Mouse (Mus musculus) CH12.LX (cell line): ENCODE results near the gene Aggf1. TPM values are rescaled to one million over a fixed set of nuclear protein-coding genes. Genes with fewer than 3 reads are reported as not detected.

Source experiments
- DNase-seq: peaks from one replicate; pipeline ENCODE4 v3.0.0-alpha.2; 2013; ENCODE audit errors: extremely low read depth
- H3K27ac ChIP-seq: 2 replicates; pipeline ENCODE4 v1.5.1; 2012; ENCODE audit warnings: low read depth, mild to moderate bottlenecking, control low read depth, moderate library complexity; ENCODE audit not compliant: insufficient read depth
- H3K27me3 ChIP-seq: replicated peaks from 2 replicates; pipeline ENCODE3; 2012; ENCODE audit warnings: inconsistent platforms
- H3K36me3 ChIP-seq, 2 experiments: replicated peaks in 1 of 2; 2 replicates each; pipeline versions ENCODE3 to v1.6.1; 2012; ENCODE audit warnings: inconsistent platforms in 1 of 2, low read length in 1 of 2, mild to moderate bottlenecking in 1 of 2, mixed read lengths in 1 of 2, moderate library complexity in 1 of 2; ENCODE audit not compliant: control insufficient read depth in 1 of 2, insufficient read depth in 1 of 2
- H3K4me1 ChIP-seq, 2 experiments: 2 replicates each; pipeline ENCODE4 v1.6.1; 2012; ENCODE audit warnings: inconsistent platforms in 1 of 2, moderate library complexity in 1 of 2; ENCODE audit not compliant: insufficient read depth in 2 of 2, control insufficient read depth in 1 of 2
- H3K4me2 ChIP-seq: 2 replicates; pipeline ENCODE4 v1.6.1; 2012; ENCODE audit warnings: low read depth, mild to moderate bottlenecking, control low read depth; ENCODE audit not compliant: poor library complexity, insufficient read depth, severe bottlenecking
- H3K4me3 ChIP-seq, 3 experiments: fragments of 150-350 bp in 1 of 3; sonication (generic) in 1 of 3; replicated peaks in 1 of 3; 2 replicates each; pipeline versions ENCODE3 to v1.5.1; 2011 to 2012; ENCODE audit warnings: low read depth in 2 of 3, low read length in 2 of 3, mild to moderate bottlenecking in 2 of 3, moderate library complexity in 2 of 3, control low read depth in 1 of 3, improper control_type of control experiment in 1 of 3, inconsistent platforms in 1 of 3, mixed read lengths in 1 of 3; ENCODE audit not compliant: poor library complexity in 1 of 3
- H3K79me2 ChIP-seq: replicated peaks from 2 replicates; pipeline ENCODE4 v1.6.1; 2012; ENCODE audit warnings: mild to moderate bottlenecking, moderate library complexity; ENCODE audit not compliant: control insufficient read depth, poor library complexity, insufficient read depth, severe bottlenecking; ENCODE audit errors: extremely low read depth
- H3K9ac ChIP-seq: 2 replicates; pipeline ENCODE4 v1.6.1; 2012; ENCODE audit warnings: low read depth, mild to moderate bottlenecking, control low read depth, moderate library complexity; ENCODE audit not compliant: insufficient read depth
- H3K9me3 ChIP-seq: replicated peaks from 2 replicates; pipeline ENCODE3; 2012; ENCODE audit warnings: low read length, inconsistent platforms, mixed read lengths
- BHLHE40 ChIP-seq: IDR thresholded peaks from 2 replicates; pipeline ENCODE4 v1.6.1; 2011; ENCODE audit warnings: mild to moderate bottlenecking, low read depth, low read length, improper control_type of control experiment
- CHD1 ChIP-seq: IDR thresholded peaks from 2 replicates; pipeline ENCODE4 v1.6.1; 2012; ENCODE audit warnings: low read depth, low read length, improper control_type of control experiment, inconsistent platforms
- ELF1 ChIP-seq: IDR thresholded peaks from 2 replicates; pipeline ENCODE4 v1.6.1; 2014; ENCODE audit warnings: low read depth, mild to moderate bottlenecking, inconsistent platforms, low read length, improper control_type of control experiment
- ETS1 ChIP-seq: conservative IDR thresholded peaks from 2 replicates; pipeline ENCODE4 v1.6.1; 2012; ENCODE audit warnings: low read depth, mild to moderate bottlenecking, inconsistent platforms, low read length, improper control_type of control experiment, moderate library complexity
- IRF4 ChIP-seq: IDR thresholded peaks from 2 replicates; pipeline ENCODE4 v1.6.1; 2014; ENCODE audit warnings: low read depth, mild to moderate bottlenecking, inconsistent platforms, low read length, improper control_type of control experiment
- KAT2A ChIP-seq: IDR thresholded peaks from 2 replicates; pipeline ENCODE4 v1.6.1; 2012; ENCODE audit warnings: low read length, improper control_type of control experiment, inconsistent platforms; ENCODE audit not compliant: insufficient replicate concordance
- MAFK ChIP-seq: IDR thresholded peaks from 2 replicates; pipeline ENCODE4 v1.6.1; 2011; ENCODE audit warnings: low read length, improper control_type of control experiment; ENCODE audit not compliant: insufficient replicate concordance
- MAZ ChIP-seq: IDR thresholded peaks from 2 replicates; pipeline ENCODE4 v1.6.1; 2012; ENCODE audit warnings: low read depth, mild to moderate bottlenecking, inconsistent platforms, low read length, improper control_type of control experiment, moderate library complexity
- MYC ChIP-seq: IDR thresholded peaks from 2 replicates; pipeline ENCODE4 v1.6.1; 2011; ENCODE audit warnings: low read depth, mild to moderate bottlenecking, improper control_type of control experiment, low read length
- PAX5 ChIP-seq: IDR thresholded peaks from 2 replicates; pipeline ENCODE4 v1.6.1; 2012; ENCODE audit warnings: low read length, inconsistent platforms, mixed read lengths
- RAD21 ChIP-seq: IDR thresholded peaks from 2 replicates; pipeline ENCODE4 v1.6.1; 2011; ENCODE audit warnings: low read depth, mild to moderate bottlenecking, low read length, improper control_type of control experiment, moderate library complexity
- RCOR1 ChIP-seq: conservative IDR thresholded peaks from 2 replicates; pipeline ENCODE4 v1.6.1; 2012; ENCODE audit warnings: low read depth, mild to moderate bottlenecking, inconsistent platforms, low read length, improper control_type of control experiment
- TBP ChIP-seq: conservative IDR thresholded peaks from 2 replicates; pipeline ENCODE4 v1.6.1; 2011; ENCODE audit warnings: low read depth, low read length, improper control_type of control experiment
- TCF12 ChIP-seq: IDR thresholded peaks from 2 replicates; pipeline ENCODE4 v1.6.1; 2014; ENCODE audit warnings: low read depth, mild to moderate bottlenecking, inconsistent platforms, low read length, improper control_type of control experiment
- ZKSCAN1 ChIP-seq: IDR thresholded peaks from 2 replicates; pipeline ENCODE4 v1.6.1; 2012; ENCODE audit warnings: low read depth, inconsistent platforms, low read length, improper control_type of control experiment, borderline replicate concordance
- ZMIZ1 ChIP-seq: IDR thresholded peaks from 2 replicates; pipeline ENCODE4 v1.6.1; 2012; ENCODE audit warnings: low read depth, mild to moderate bottlenecking, inconsistent platforms, low read length, improper control_type of control experiment
- ZNF384 ChIP-seq: IDR thresholded peaks from 2 replicates; pipeline ENCODE4 v1.6.1; 2012; ENCODE audit warnings: low read depth, low read length, improper control_type of control experiment, inconsistent platforms
- dilution Hi-C: fragments of 300-500 bp; cut with MboI; formaldehyde crosslinking; loops from 2 replicates; pipeline ENCODE4 v1.14.3; 2020; ENCODE audit warnings: low sequenced_read_pairs; ENCODE audit not compliant: extremely low pct_unique_long_range_greater_than_20kb, extremely low pct_ligation_motif_present
- in situ Hi-C: fragments of 300-500 bp; cut with MboI; formaldehyde crosslinking; loops from 3 replicates; pipeline ENCODE4 v1.14.3; 2019; ENCODE audit warnings: low sequenced_read_pairs, low pct_ligation_motif_present, low pct_unique_long_range_greater_than_20kb, mixed read lengths
- polyA plus RNA-seq: library from polyadenylated mRNA; unstranded; fragments of >175 nt; gene quantifications from 2 replicates; pipeline ENCODE4 v1.2.1, GENCODE M21; 2012; ENCODE audit warnings: low read depth; ENCODE audit not compliant: insufficient read length
- total RNA-seq, 2 experiments: library from RNA; depleted of rRNA; stranded (reverse); fragments of 300-350 nt in 1 of 2; fragments of >200 nt in 1 of 2; gene quantifications; 2 replicates each; pipeline ENCODE4 v1.2.3; 2012 to 2014

Gene Aggf1
- total and polyA plus RNA-seq, 3 experiments, result 47.3 to 68.6 (median 49.1) TPM

DNA sequence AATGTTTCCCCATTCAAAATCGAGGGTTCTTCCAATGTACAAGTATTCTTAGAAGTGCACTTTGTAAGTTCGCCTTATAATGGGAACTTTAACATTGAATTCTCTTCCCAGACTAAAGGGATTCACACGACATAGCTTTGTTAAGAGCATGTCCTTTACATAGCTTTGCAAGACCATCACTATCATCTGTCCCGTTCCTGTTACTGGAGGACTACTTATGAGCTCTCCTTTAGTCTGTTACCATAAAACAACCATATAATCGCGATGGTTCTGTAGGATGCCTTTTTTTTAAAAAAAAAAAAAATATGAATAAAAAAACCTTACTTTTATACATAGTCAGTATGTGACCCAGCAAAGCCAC, 382 bp upstream of the Aggf1 start:
- Histone ChIP-seq H3K4me1 (peaks cover 8 to 19% of the 10 kb centered on the region in 2 experiments), H3K27me3 (no peaks in the 10 kb centered on the region), H3K79me2 (peaks cover 26% of the 10 kb centered on the region), H3K27ac (no peak overlapping the region), H3K9me3 (no peaks in the 10 kb centered on the region), H3K36me3 (peaks cover 6 to 19% of the 10 kb centered on the region in 2 experiments), H3K4me3 (peak overlapping the region; percentile 51 to 96 (median 88)), H3K4me2 (peak overlapping the region; percentile 61; the same call in 1 of the 2 replicates)
- dilution Hi-C loops (no loop called here), in situ Hi-C loops (no loop called here)
- no peak for DNase-seq
- TF ChIP-seq BHLHE40 (no peak), IRF4 (no peak), ZMIZ1 (no peak), MYC (0 out of 2 replicates have a peak, but pooled peaks have one; percentile 3), PAX5 (no peak), MAFK (no peak), CHD1 (no peak), ZNF384 (0 out of 2 replicates have a peak, but pooled peaks have one; percentile 34), RCOR1 (no peak), TCF12 (no peak), KAT2A (no peak)
- TF ChIP-seq, all 38 proteins: peak for 2
- peak overlapping the region; percentile 77 for H3K9ac ChIP-seq

DNA sequence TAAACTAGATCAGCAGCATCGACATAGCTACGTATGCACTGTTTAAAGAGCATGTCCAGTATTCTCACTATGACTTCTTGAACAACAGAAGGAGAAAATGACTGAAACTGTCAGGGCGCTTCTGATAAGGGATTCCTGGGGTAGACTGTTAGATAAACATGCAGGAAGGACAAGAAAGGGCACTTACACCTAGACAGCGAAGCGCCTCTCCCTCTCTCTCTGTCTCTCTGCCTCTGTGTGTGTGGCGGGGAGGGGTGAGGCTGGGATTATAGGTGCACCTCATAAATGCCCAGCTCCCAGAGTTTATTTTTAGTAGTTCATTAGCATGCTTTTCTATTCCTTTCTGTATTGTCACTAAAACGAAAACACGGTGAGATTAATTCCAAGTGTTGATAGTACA, 8.8 kb downstream of the Aggf1 start:
- no peak for DNase-seq
- Histone ChIP-seq H3K9ac (no peak overlapping the region), H3K9me3 (no peaks in the 10 kb centered on the region), H3K4me3 (no peak overlapping the region)
- dilution Hi-C loops, result no loop called here
- no peak for TF ChIP-seq RAD21
- TF ChIP-seq ZKSCAN1, result no peak
- TF ChIP-seq CHD1, result no peak
- no peak for TF ChIP-seq MAZ
- no peak for TF ChIP-seq IRF4
- no peak for TF ChIP-seq RCOR1
- TF ChIP-seq ETS1, result no peak
- no peak for TF ChIP-seq MAFK
- TF ChIP-seq TBP, result no peak
- TF ChIP-seq PAX5, result no peak
- no peak for TF ChIP-seq ELF1
- TF ChIP-seq, all 38 proteins: peak for 0
- H3K27me3 ChIP-seq, result no peaks in the 10 kb centered on the region
- no peaks in the 10 kb centered on the region; the same call in 1 of the 2 replicates for H3K79me2 ChIP-seq
- no peak overlapping the region for H3K4me2 ChIP-seq
- in situ Hi-C loops, result no loop called here
- H3K4me1 ChIP-seq, result no peaks in the 10 kb centered on the region
- peaks cover 65 to 89% of the 10 kb centered on the region in 2 experiments for H3K36me3 ChIP-seq
- no peak overlapping the region for H3K27ac ChIP-seq
